Mouse (Mus musculus): ENCODE measurements around the gene Pkp2.

DNA sequence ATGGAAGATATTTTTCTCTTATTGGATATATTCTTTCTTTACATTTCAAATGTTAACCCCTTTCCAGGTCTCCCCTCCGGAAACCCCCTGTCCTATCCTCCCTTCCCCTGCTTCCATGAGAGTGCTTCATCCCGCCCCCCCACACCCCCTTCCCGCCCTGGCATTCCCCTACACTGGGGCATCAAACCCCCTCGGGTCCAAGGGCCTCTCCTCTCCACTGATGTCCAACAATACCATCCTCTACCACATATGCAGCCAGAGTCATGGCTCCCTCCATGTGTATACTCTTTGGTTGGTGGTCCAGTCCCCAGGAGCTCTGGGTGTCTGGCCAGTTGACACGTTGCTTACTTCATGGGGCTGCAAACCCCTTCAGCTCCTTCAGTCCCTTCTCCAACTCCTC, 98.2 kb downstream of the Pkp2 start:
- TF ChIP-seq HCFC1 (IDR thresholded peaks at IDR 0.05; ENCODE audit: borderline replicate concordance, insufficient read depth, low read length) (no peak), MAFK (IDR thresholded peaks at IDR 0.05; ENCODE audit: insufficient read depth, low read depth, low read length) (no peak), ZNF384 (IDR thresholded peaks at IDR 0.05; ENCODE audit: low read depth, low read length) (no peak)

All from ES-E14 (cell line).